Mouse (Mus musculus): ENCODE data around the gene Il9.

The Il9 gene

DNA sequence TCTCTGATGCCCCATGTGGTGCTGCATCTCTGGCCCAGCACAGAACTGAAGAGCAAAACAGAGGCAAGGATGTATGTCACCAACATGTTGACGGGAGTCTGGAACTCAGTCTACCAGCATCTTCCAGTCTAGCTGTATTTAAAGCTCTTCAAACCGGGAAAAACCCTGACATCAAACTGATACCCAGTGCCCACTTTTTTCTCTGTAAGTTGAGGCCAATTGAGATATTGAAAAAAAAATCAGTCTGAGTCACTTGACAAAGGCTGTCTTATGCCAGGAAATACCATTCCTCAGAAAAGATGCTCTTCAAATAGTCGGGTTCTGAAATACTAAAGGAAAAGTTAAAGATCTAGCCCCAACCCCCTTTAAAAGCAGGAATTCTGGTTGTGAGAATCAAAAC, at the start of gene Il9:
Gene Il9, minus strand, starts transcription at position 101 of the 400 bp plus-strand sequence.
- no peak for DNase-seq (ENCODE audit: low spot score in 2 of 2)

DNA sequence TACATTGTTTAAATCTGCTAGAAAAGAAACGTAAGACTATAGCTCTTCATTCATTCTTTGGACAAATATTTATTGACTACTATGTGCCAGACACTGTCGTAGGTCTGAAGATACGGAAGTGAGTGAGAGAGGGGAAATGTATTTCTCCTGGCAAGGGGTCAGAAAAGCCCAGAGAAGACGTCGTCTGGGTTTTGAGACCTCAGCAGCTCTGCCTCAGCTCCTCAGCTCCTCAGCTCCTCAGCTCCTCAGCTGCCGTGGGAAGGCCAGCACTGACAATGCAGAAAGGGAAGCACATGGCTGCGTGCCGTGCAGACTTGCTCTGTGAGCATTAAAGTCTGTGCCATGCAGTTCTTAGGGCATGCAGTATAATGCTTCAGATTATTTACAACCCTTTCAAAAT, 47.6 kb upstream of the Il9 start:
- no peak for DNase-seq (ENCODE audit: low spot score in 2 of 2)

DNA sequence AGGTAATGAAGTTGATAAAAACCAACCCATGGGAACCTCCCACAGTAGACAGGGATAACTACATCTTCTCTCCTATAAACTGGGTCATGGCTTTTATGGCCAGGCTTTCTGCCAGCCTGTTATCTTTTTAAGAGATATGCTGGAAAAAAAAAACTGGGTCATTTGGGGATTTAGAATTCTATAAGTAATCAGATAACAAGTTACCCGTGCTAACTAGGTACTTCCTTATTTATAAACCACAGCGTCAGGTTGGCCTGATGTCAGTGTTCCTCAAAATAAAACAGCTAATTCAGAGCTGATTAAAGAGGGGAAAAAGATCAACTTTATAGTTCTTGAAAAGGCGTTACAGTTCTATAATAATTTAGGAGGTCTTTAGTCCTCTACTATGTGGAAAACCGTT, 47.0 kb upstream of the Il9 start:
- DNase-seq (ENCODE audit: low spot score in 2 of 2) = no peak

DNA sequence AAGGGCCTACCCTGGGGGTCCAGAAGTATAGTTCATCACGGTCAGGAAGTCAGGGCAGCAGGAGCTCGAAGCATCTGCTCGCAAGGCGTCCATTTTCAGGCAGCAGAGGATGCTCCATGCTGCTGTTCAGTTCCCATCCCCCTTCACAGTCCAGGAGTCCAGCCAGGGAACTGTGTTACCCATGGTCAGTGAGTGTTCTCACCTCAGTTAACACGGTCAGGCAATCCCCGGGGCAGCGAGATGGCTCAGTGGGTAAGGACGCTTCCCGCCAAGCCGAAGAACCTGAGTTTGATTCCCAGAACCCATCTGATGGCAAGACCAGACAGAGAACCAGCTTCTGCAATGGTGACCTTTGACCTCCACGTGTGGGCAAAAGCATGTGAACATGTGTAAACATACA, 46.2 kb upstream of the Il9 start:
- no peak for DNase-seq (ENCODE audit: low spot score in 2 of 2)

DNA sequence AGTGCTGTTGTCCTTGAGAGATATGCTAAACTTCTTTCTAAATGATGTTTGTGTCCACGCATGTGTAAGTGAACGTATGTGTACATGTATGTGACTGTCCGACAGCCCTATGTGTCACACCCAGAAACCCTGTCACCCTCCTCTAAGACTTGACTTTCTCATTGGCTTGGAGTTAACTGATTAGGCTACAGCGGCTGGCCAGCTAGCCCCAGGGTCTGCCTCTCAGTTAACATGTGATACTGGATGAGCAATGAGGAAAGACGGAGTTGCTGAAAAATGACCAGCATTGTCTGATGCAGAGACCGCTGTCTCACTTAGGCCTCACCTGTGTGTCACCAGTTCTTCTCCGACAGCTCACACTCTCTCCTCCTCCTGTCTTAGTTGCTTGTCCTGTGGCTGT, 45.8 kb upstream of the Il9 start:
- no peak for DNase-seq (ENCODE audit: low spot score in 2 of 2)

DNA sequence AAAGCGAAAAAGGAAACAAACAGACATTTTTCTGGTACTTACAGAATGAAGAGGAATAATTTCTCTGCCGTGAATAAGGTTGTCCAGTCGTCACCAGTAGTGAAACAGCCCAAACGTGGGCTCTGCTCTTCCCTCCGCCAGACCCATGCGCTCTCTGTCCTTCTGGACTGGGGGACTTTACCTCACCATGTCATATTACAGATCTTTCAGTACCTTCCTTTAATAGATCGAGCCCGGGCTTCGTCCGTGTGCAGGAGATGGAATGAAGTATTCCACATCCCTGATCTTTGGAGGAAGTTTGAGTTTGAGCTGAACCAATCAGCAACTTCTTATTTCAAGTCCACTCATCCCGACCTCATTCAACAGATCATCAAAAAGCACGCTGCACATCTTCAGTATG, 44.8 kb upstream of the Il9 start:
- no peak for DNase-seq (ENCODE audit: low spot score in 2 of 2)

DNA sequence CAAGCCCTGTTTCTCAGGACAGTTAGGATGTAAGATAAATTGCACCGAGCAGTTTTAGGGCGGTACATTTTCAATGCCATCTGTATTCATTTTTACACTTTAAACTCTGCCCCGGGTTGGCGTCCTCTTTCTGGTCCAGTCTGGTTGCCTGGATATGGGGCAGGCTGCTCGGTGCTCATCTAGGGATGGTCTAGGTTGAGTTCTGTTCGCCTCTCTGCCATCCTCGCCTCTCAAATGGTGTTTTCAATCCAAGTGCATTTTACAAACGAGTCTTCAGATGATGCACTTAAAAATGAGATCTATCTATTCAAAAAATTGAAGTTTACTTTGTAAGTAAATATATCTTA, 40.7 kb upstream of the Il9 start:
- no peak for DNase-seq (ENCODE audit: low spot score in 2 of 2)

DNA sequence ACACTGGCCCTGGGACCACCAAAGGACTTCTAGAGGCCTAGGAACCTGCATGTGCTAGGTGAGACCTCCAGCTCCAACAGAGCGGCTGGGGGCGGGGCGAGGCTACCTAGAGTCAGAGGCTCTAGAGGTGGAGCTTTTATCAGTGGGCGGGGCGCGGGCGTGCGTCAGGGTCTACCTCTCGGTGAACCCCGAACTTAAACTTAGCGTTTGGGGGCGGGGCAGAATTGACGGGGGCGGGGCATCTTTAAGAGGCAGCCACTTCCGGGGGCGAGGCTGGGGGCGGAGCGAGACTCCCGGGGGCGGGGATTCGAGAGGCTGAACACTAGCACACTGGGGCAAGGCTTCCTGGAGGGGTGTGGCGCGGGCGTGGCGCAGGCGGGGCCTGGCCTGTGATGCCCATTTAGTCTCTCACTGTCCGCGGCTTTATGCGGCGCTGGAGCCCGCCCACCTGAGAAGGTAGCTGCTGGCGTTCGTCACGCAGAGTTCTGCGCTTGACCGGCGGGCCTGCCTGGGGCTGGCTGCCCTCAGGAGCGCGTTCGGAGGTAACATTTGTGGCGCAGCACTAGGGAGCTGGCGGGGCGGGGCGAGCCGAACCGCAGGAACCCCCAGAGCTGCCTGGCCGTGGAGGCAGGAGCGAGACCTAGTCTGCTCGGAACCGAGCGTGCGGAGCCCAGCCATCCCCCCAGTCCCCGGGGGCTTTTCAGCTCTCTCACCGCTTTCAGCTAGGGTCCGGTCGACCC, 40.2 kb upstream of the Il9 start, which contains the start of gene Fbxl21:
Gene Fbxl21, plus strand, starts transcription at position 392 of the 740 bp plus-strand sequence.
- peak; percentile 94 to 97 for DNase-seq (ENCODE audit: low spot score in 2 of 2)

DNA sequence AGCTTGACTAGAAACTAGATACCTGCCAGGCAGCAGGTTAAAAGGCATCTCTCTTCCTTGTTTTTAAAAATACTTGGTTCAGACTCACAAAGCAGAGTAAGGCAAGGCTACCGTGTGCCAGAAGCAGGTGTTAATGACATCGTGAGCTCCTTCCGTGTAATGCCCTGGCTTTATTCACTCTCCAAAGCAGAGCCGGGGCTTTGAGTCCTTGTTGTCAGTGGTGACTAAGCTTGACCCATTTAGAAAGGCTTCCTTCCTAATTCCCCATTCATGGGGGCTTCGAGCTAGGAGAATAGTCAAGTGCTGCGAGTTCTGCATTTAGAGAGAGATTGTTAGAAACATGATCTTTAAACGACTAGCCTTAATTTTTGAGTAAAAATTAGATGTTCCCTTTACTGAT, 34.8 kb upstream of the Il9 start:
- no peak for DNase-seq (ENCODE audit: low spot score in 2 of 2)

DNA sequence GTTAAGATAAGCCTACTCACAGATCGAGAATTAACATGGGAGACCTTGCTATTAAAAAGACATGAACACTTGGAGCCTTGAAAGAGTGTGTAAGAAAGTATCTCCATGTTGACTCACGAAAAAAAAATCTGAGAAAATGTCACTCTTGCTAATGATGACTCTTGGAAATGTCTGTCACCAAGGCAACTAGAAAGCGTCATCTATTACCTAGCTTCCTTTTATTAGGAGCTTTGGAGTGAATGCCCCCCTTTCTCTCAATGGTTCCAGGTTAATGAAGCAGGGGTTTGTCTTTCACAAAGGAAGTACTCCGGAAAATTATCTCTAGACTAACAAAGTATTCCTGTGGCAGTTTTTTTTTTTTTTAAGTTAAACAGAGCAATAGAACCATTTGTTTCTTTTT, 34.3 kb upstream of the Il9 start:
- DNase-seq (ENCODE audit: low spot score in 2 of 2) = no peak

DNA sequence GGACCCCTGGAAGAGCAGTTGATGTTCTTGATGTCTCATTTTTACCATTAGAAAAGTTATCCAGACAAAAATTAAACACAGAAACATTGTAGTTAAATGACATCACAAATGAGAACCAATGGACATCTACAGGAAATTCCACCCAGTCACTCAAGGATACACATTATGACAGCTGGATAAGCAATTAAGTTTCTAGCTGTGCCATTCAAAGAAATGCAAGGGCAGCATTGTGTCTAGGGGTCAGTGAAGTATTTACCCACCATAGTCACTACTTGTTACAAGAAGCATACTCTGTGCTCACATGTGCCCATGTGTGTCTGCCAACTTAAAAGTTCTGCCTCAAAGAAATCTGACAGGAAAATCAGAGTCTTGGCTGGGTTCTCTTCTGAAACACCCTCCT, 31.5 kb upstream of the Il9 start:
- DNase-seq (ENCODE audit: low spot score in 2 of 2) = no peak

DNA sequence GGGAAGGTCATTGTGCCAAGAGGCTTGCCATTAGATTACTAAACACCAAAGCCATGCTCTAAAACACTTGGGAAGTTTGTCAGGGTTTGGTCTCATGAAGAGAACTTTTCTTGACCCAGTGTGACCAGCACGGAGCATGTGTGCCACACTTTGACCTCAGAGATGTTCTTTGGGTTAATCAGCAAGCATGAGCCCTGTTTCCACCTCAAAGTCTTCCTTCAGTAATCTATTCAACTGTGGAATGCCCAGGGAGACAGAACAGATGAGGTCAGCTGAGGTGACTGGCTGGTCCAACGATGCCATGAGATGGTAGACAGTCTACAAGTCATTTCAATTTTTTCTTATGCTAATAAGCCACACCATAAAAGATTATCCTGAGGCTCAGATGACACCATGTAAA, 27.8 kb upstream of the Il9 start:
- no peak for DNase-seq (ENCODE audit: low spot score in 2 of 2)

DNA sequence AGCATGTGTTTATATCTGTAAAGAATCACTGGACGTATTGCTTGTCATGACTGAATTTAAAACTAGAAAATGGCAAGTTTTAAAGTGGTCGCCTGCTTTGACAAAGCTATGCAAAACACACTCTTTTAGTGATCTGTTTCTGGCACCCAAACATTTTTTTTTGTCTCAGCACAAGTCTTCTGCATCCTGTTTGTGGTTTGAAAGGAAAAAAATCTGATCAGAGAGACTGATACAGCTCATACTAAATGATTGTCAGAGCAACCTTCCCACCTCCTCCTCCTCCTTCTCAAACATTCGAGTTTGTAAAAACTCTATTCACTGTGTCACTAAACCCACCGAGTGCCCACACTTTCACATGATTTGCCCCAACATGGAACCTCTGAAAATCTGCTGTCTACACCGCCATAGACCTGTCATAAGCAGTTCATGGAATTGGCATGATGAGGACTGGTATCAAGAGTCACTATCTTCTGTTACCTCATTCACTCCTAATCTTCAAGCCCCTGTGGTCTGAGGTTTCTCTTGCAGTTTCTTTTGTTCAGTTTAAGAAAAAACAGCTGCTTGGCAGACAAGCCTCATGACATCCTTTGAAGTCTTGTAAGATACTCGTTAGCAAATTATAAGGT, 24.9 kb upstream of the Il9 start:
- DNase-seq (ENCODE audit: low spot score in 2 of 2) = no peak

DNA sequence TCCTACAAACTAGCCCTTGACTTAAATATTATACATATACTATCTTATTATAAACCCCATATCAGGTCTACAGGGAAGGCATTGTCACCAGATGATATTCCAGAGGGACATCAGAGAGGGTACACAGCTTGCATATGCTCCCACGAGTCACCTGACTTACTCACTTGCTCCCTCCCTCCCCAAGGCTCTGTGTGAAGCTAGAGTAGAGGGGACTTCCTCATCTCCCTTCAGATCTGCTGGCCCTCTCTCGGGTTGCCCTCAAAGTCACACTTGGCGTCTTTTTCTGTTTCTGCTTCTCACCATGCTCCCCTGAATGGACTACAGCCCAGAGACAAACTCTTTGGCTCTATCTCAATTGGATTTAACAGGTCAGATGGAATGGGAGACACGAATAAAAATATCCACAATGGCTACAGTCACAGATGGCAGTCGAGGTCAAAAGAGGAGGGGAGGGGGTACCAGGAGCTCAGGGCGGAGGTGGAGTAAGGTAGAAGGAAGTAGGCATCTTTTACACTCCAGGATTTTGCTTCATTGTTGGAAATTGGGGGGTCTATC, 19.9 kb upstream of the Il9 start:
- DNase-seq (ENCODE audit: low spot score in 2 of 2) = no peak

DNA sequence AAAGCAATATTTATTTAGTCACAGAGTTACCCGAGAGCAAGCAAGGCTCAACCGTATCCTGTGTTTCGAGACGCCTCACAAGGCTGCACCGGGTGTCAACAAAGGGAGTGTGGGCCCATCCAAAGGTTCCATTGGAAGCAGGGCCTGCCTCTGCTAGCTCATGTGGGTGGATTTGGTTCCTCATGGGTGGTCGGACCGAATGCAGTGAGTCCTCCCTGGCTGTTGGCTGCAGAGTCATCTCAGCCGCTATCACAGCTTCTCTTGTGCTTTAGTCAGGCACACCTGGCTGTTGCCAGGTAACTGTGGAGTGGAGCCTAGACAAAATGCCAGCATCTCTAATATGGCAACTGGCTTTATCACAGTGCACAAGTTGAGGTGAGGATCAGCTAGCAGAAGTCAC, 18.6 kb upstream of the Il9 start:
- DNase-seq (ENCODE audit: low spot score in 2 of 2) = no peak

DNA sequence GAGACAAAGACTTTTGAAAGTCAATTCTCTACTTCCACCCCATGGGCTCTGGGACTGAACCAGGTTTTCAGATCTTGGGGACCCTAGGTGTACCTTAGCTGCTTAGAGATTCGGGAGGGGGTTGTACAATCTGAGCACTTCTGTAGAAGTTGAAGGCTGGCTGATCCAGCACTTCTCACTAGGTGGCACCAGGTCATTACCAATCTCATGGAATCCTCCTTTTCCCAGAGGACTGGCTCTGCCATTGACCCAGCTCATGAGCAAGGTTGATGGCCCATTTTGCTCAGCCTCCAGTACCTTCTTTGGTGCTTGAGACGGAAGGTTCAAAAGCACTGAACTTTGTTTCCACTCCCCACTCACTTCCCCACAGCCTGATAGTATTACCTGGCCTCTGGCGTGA, 18.1 kb upstream of the Il9 start:
- no peak for DNase-seq (ENCODE audit: low spot score in 2 of 2)

DNA sequence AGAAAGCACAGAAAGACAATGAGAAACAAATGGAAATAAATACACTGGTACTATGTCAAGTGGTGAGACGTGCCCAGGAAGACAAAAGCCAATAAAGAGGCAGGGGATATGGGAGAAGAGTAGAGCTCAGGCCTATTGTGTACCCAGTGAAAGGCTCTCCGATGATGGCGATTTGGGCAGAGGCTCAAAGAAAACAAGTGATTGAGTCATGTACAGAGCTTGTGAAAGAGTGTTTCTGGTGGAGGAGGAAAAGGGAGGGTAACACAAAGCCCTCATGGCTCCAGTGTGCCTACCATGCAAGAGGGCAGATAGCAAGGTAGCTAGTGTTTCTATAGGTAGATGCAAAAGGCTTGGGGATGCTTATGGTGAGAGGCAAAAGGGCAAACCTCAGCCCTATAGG, 12.4 kb upstream of the Il9 start:
- no peak for DNase-seq (ENCODE audit: low spot score in 2 of 2)

DNA sequence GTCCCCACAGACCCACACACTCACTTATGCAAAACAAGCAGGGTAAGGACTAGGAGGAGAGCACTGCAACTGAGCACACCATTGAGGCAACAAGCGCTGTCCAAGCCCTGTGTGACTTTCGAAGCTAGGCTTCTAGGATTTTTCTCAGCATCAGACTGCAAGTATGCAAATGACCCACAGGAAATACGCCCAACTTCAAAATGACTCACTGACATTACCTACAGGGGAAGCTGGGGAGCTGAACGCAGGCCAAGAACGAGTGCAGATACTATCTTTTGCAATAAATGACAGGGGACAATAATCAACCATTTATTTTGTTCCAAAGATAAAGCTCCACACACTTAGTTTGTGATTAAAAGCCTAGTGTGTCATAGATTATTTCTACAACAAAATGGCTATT, 6.0 kb upstream of the Il9 start:
- DNase-seq (ENCODE audit: low spot score in 2 of 2) = no peak

DNA sequence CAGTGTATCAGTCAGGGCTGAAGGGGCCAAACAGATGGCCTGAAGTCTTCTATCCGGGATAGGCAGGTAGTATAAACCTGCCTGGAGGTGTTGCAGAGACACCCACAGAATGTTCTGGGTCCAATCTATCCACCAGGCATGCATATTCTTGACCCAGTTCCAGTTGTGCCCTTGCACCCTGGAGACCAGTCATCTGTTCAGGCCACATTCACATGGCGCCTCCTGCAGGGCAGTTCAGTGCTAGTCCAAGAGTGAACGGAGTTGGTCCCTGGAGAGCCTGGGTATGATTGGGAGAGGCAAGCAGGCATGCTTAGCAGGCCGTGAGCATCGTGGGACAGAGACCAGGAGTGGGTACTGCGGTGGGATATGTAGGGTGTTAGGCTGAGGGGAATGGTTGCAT, 4.0 kb downstream of the Il9 start:
- no peak for DNase-seq (ENCODE audit: low spot score in 2 of 2)

DNA sequence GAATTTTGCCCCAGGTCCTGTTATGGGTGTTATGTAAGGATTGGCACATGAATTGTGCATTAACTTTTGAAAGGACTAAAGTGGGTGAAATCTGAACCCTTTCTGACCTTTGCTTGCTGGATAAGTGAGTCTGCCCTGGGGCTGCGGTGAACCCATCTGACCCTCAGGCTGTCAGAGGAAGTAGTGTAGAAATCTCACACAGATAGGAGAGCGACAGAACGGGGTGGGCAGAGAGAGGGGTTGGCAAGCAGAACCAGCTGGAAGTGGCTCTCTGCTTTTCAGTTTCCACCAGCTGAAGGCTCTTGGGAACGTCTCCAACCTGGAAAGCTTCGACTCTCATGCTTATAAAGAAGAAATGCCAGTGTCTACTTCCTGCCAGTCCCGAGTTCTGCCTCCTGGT, 4.8 kb downstream of the Il9 start:
- no peak for DNase-seq (ENCODE audit: low spot score in 2 of 2)

DNA sequence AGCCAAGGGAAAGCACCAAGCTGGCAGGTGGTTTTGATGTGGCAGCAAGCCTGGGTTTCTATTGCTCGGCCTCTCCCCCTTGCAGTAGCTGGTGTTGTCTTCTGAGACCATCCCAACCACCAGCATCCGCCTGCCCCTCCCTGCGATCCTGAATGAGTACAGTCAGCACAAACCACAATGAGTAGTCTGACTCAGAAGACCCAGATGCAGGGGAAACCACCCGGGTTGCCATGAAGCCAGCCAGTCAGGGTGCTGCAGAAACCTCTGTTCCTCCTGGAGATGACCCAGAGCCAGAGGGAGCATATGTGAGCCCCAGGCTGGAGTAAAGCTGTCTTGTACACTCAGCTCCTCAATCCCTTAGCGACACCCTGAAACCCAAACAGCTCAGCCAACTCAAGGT, 5.3 kb downstream of the Il9 start:
- no peak for DNase-seq (ENCODE audit: low spot score in 2 of 2)

DNA sequence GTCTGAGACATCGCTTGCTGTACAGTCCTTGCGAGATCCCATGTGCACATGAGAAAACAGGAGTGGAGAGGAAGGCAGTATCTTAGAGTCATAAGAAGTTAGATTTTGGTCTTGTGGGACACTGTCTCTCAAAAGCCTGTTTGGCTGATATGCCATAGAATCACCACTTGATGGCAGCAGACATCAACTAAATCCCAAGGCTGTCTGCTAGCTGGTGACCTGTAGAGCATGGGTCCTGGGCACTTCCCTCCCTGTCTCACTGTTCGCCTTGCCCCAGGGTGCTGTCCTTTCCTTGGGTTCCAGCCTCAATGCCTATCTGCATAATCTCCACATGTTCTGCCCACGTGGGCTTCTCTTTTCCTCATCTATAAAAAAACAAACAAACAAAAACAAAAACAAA, 6.7 kb downstream of the Il9 start:
- no peak for DNase-seq (ENCODE audit: low spot score in 2 of 2)

DNA sequence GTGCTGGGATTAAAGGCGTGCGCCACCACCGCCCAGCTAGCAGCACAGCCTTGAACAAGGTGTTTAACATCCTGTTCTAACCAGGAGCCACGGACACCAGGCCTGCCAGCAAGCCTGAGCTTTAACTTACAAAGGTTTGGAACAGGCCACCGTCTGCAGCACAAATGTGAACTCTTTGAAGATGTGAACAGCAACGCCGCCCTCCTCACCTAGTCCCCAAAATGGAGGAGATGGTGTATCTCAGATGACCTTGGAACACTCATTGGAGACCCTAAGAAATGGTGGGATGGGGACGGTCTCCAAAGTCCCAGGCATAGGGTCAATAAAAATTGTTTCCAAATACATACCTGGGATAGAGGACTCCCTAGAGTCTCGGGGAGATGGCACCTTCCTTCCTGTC, 9.4 kb downstream of the Il9 start:
- DNase-seq (ENCODE audit: low spot score in 2 of 2) = no peak

DNA sequence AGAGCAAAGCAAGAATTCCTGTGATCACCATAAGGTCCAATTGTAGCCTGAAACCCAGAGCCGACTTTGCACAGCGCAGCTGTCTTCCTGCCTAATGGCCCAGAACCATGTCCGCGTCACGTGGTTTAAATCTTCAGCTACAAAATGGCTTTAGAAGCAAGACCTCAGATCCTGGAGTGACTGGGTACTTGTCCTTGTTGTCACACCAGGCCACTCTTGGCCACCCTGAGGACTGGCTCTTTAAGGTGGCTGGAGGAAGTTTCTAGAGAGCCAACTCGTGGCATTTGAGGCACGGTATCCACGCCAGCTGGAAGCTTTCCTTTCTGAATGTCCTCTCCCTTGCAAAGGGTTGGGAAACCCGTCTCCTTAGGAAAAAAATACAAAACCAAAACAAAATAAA, 10.1 kb downstream of the Il9 start:
- DNase-seq (ENCODE audit: low spot score in 2 of 2) = no peak

Data from urinary bladder, adult 18-20 months (tissue).